ENCODE assay signal across 15 mouse cellular contexts in the genomic region with DNA sequence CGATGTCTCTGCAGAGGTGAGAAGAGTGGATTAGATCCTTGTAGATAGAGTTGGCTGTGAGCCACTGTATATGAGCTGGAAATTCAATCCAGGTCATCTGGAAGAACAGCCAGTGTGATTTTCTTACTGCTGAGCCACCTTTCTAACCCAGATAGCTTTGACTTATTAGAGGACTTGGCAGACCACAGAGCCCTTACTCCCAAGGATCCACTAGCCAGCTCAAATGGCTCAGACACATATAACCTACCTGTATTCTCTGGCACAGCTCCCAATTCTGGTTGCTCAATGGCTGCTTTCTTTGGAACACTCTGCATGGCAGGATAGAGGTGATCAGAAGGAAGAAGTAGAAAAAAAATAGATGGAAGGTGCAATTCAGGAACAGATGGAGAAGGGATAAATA. TPM values are rescaled to one million over a fixed set of nuclear protein-coding genes. Genes with fewer than 3 reads are reported as not detected.
DNase-seq lines count a peak whose midpoint lies in the region; ATAC-seq and TF ChIP-seq lines count a peak whose summit lies in the region.
"Had no signal": no experiment of that assay in that cellular context is flagged by ENCODE, and none has a peak within 500 bp of the region (broad histone marks: within the 10 kb centered on the region; RNA-seq: fewer than 3 reads in every experiment).

No protein-coding gene starts in this region.

- H3K9me3 ChIP-seq in kidney, postnatal 0 days (replicated peaks; ENCODE audit: low read length) = no peaks in the 10 kb centered on the region
- H3K9me3 ChIP-seq in CH12.LX (replicated peaks; ENCODE audit: low read length) = no peaks in the 10 kb centered on the region
- H3K9me3 ChIP-seq: lung, embryonic 15.5 days; midbrain, embryonic 13.5 days had no signal

- no peak for ATAC-seq in kidney, postnatal 0 days (replicated peaks; ENCODE audit: low FRiP score, low read depth)
- ATAC-seq: inflammation-experienced regulatory T-cells, adult 6 months; midbrain, embryonic 13.5 days had no signal

- 84% methylated on average over 1 of the region's 1 CpGs for WGBS in kidney, postnatal 0 days

- H3K4me1 ChIP-seq in kidney, postnatal 0 days (replicated peaks; ENCODE audit: insufficient read depth, low read length) = no peaks in the 10 kb centered on the region
- H3K4me1 ChIP-seq in CH12.LX (ENCODE audit: control insufficient read depth in 1 of 2, insufficient read depth in 2 of 2) = peaks cover 5 to 15% of the 10 kb centered on the region in 2 experiments; a peak in 3 of 4 replicates

- TF ChIP-seq CTCF in kidney, postnatal 0 days (IDR thresholded peaks at IDR 0.05; ENCODE audit: low read depth) = no peak
- TF ChIP-seq CTCF in CH12.LX (conservative IDR thresholded peaks at IDR 0.05 in 1 of 2, IDR thresholded peaks at IDR 0.05 in 1 of 2; ENCODE audit: low read depth in 2 of 2, low read length in 2 of 2) = no peak

- no peak for TF ChIP-seq POLR2A in CH12.LX (IDR thresholded peaks at IDR 0.05; ENCODE audit: low read depth, low read length)

- peak; percentile 38 for DNase-seq in cerebellum, adult 9-10 months
- no peak for DNase-seq in cerebellum, adult 18-20 months
- DNase-seq in kidney, postnatal 0 days (ENCODE audit: low spot score) = peak; percentile 10
- DNase-seq in kidney, adult 11 months = no peak
- no peak for DNase-seq in CH12.LX (ENCODE audit: extremely low read depth)
- peak; percentile 22 for DNase-seq in brain, adult 2 months (ENCODE audit: low read depth, low spot score)
- DNase-seq in layer of hippocampus, postnatal 36 days = no peak
- no peak for DNase-seq in thymus, postnatal 36 days
- DNase-seq: heart, postnatal 4 days; kidney, postnatal 4 days; right cerebral cortex, postnatal 25 days; thymus, adult 18-20 months had no signal

- H3K4me3 ChIP-seq in kidney, postnatal 0 days (replicated peaks; ENCODE audit: low read depth, low read length) = no peak overlapping the region
- no peak overlapping the region for H3K4me3 ChIP-seq in CH12.LX (replicated peaks in 1 of 3; ENCODE audit: low read depth in 2 of 3, low read length in 2 of 3, poor library complexity in 1 of 3)
- H3K4me3 ChIP-seq: lung, embryonic 15.5 days; midbrain, embryonic 13.5 days had no signal

- H3K27ac ChIP-seq in kidney, postnatal 0 days = no peak overlapping the region
- H3K27ac ChIP-seq in CH12.LX (ENCODE audit: insufficient read depth, low read depth) = no peak overlapping the region
- H3K27ac ChIP-seq: lung, embryonic 15.5 days; midbrain, embryonic 13.5 days had no signal

- in situ Hi-C loops in CH12.LX (cut with MboI; ENCODE audit: low pct_ligation_motif_present, low pct_unique_long_range_greater_than_20kb, low sequenced_read_pairs) = no loop called here

- H3K27me3 ChIP-seq in kidney, postnatal 0 days (ENCODE audit: insufficient read depth, low read length) = no peaks in the 10 kb centered on the region
- no peaks in the 10 kb centered on the region for H3K27me3 ChIP-seq in CH12.LX (replicated peaks)
- H3K27me3 ChIP-seq: lung, embryonic 15.5 days; midbrain, embryonic 13.5 days had no signal

- H3K79me2 ChIP-seq in CH12.LX (replicated peaks; ENCODE audit: control insufficient read depth, extremely low read depth, insufficient read depth, poor library complexity, severe bottlenecking) = no peaks in the 10 kb centered on the region

- dilution Hi-C loops in CH12.LX (cut with MboI; ENCODE audit: extremely low pct_ligation_motif_present, extremely low pct_unique_long_range_greater_than_20kb, low sequenced_read_pairs) = no loop called here

- H3K9ac ChIP-seq in kidney, postnatal 0 days (ENCODE audit: low read depth, low read length) = no peak overlapping the region
- H3K9ac ChIP-seq in CH12.LX (ENCODE audit: insufficient read depth, low read depth) = no peak overlapping the region
- H3K9ac ChIP-seq: lung, embryonic 15.5 days; midbrain, embryonic 13.5 days had no signal

- peaks cover 32% of the 10 kb centered on the region for H3K36me3 ChIP-seq in kidney, postnatal 0 days (ENCODE audit: insufficient read depth, low read length)
- peaks cover 40 to 62% of the 10 kb centered on the region in 2 experiments for H3K36me3 ChIP-seq in CH12.LX (replicated peaks in 1 of 2; ENCODE audit: control insufficient read depth in 1 of 2, insufficient read depth in 1 of 2, low read length in 1 of 2)

- TF ChIP-seq RAD21 in CH12.LX (IDR thresholded peaks at IDR 0.05; ENCODE audit: low read depth, low read length) = no peak

- H3K4me2 ChIP-seq in kidney, postnatal 0 days (ENCODE audit: low read length) = no peak overlapping the region
- no peak overlapping the region for H3K4me2 ChIP-seq in CH12.LX (ENCODE audit: insufficient read depth, low read depth, poor library complexity, severe bottlenecking)
- H3K4me2 ChIP-seq: lung, embryonic 15.5 days; midbrain, embryonic 13.5 days had no signal

- no peak for TF ChIP-seq EP300 in CH12.LX (IDR thresholded peaks at IDR 0.05; ENCODE audit: low read length)

TF ChIP-seq in CH12.LX, 34 proteins besides CTCF, POLR2A, EP300 and RAD21:
- no peak for TF ChIP-seq UBTF (IDR thresholded peaks at IDR 0.05; ENCODE audit: low read depth, low read length)
- peak; percentile 37; the same call in 1 of the 2 replicates for TF ChIP-seq ZMIZ1 (IDR thresholded peaks at IDR 0.05; ENCODE audit: low read depth, low read length)
- no peak for TF ChIP-seq NELFE (IDR thresholded peaks at IDR 0.05; ENCODE audit: low read depth, low read length)

RNA-seq across cellular contexts. Expression of a gene that starts 1.8 kb away (rescaled TPM):
- 1.0 and 1.5 TPM in 2 replicates for polyA plus RNA-seq in kidney, postnatal 0 days (2015; fragmentation: Nextera tagmentation; extraction: Ambion mirVana)
- total RNA-seq in CH12.LX (2012; rRNA removed) (4.0 and 4.4 TPM in 2 replicates), CH12.LX (2014; rRNA removed) (3.2 and 3.8 TPM in 2 replicates)
- polyA plus RNA-seq in CH12.LX (2012; ENCODE audit: insufficient read length, low read depth) = 15.3 and 16.9 TPM in 2 replicates
- total RNA-seq in layer of hippocampus, postnatal 36 days (2021) = under 1 TPM; 0.62 to 0.99 TPM

RNA-seq across cellular contexts. Expression of a gene that starts 33.5 kb away (rescaled TPM):
- 83.9 and 88.3 TPM in 2 replicates for polyA plus RNA-seq in kidney, postnatal 0 days (2015; fragmentation: Nextera tagmentation; extraction: Ambion mirVana)
- total RNA-seq in CH12.LX (2012; rRNA removed) (84.2 and 130 TPM in 2 replicates), CH12.LX (2014; rRNA removed) (186 and 208 TPM in 2 replicates)
- polyA plus RNA-seq in CH12.LX (2012; ENCODE audit: insufficient read length, low read depth) = 242 and 246 TPM in 2 replicates
- 100 to 1,000 TPM; 118 to 136 TPM for total RNA-seq in layer of hippocampus, postnatal 36 days (2021)

Comparison
In these comparisons a context has a peak if more than half of its experiments do, and no peak if none do; other contexts are left out.
1. DNase-seq: peak in cerebellum, adult 9-10 months (single experiment), kidney, postnatal 0 days (single experiment) and brain, adult 2 months (single experiment); none in cerebellum, adult 18-20 months (0 of 2), kidney, adult 11 months (single experiment), CH12.LX (single experiment), layer of hippocampus, postnatal 36 days (0 of 2) and thymus, postnatal 36 days (0 of 2).